Mouse (Mus musculus) stomach, embryonic 16.5 days (tissue): ENCODE measurements around the gene 1810055G02Rik. TPM values are rescaled to one million over a fixed set of nuclear protein-coding genes. Genes with fewer than 3 reads are reported as not detected.
A peak's percentile ranks its signal among the peaks of the same experiment; 100 is the strongest.

Experiments used
- ATAC-seq: fragments of 200-750 bp; cut with Nextera tagmentation; 2 replicates; pipeline ENCODE4 v1.8.0; 2017; ENCODE audit warnings: moderate number of reproducible peaks, moderate TSS enrichment; ENCODE audit not compliant: insufficient read depth, low FRiP score
- H3K27ac ChIP-seq: fragments of 300-500 bp; sonication (generic); 2 replicates; pipeline ENCODE4 v1.5.1; 2014; ENCODE audit warnings: low read length
- H3K27me3 ChIP-seq: fragments of 300-500 bp; sonication (generic); 2 replicates; pipeline ENCODE4 v1.6.1; 2014; ENCODE audit warnings: low read length, control low read depth, mixed read lengths; ENCODE audit not compliant: control insufficient read depth, insufficient read depth
- H3K36me3 ChIP-seq: fragments of 300-500 bp; sonication (generic); 2 replicates; pipeline ENCODE4 v1.6.1; 2014; ENCODE audit warnings: low read length; ENCODE audit not compliant: control insufficient read depth, insufficient read depth
- H3K4me1 ChIP-seq: fragments of 300-500 bp; sonication (generic); 2 replicates; pipeline ENCODE4 v1.6.1; 2014; ENCODE audit warnings: low read length, control low read depth, mixed read lengths; ENCODE audit not compliant: control insufficient read depth, insufficient read depth
- H3K4me2 ChIP-seq: fragments of 300-500 bp; sonication (generic); 2 replicates; pipeline ENCODE4 v1.6.1; 2014; ENCODE audit warnings: low read depth, low read length, mixed read lengths
- H3K4me3 ChIP-seq: fragments of 300-500 bp; sonication (generic); replicated peaks from 2 replicates; pipeline ENCODE4 v1.5.1; 2014; ENCODE audit warnings: mild to moderate bottlenecking, low read length
- H3K9ac ChIP-seq: fragments of 300-500 bp; sonication (generic); 2 replicates; pipeline ENCODE4 v1.6.1; 2014; ENCODE audit warnings: low read length
- H3K9me3 ChIP-seq: fragments of 300-500 bp; sonication (generic); replicated peaks from 2 replicates; pipeline ENCODE4 v1.6.1; 2016; ENCODE audit warnings: low read length, control low read depth; ENCODE audit not compliant: control insufficient read depth
- WGBS: fragments of 180-500 bp; shearing (Covaris S2); extraction: QIAGEN DNeasy Blood & Tissue Kit; methylation state at CpG from one replicate; pipeline ENCODE4 v1.1.7; 2014; 5-methylcytosine and 5-hydroxymethylcytosine counted together
- polyA plus RNA-seq: library from polyadenylated mRNA; unstranded; fragments of >200 nt; fragmentation: Nextera tagmentation; extraction: Ambion mirVana; gene quantifications from 2 replicates; pipeline ENCODE4 v1.2.1, GENCODE M21; 2015

1810055G02Rik gene
- polyA plus RNA-seq, 1 experiment from 2014 or later: 37.1 TPM

DNA sequence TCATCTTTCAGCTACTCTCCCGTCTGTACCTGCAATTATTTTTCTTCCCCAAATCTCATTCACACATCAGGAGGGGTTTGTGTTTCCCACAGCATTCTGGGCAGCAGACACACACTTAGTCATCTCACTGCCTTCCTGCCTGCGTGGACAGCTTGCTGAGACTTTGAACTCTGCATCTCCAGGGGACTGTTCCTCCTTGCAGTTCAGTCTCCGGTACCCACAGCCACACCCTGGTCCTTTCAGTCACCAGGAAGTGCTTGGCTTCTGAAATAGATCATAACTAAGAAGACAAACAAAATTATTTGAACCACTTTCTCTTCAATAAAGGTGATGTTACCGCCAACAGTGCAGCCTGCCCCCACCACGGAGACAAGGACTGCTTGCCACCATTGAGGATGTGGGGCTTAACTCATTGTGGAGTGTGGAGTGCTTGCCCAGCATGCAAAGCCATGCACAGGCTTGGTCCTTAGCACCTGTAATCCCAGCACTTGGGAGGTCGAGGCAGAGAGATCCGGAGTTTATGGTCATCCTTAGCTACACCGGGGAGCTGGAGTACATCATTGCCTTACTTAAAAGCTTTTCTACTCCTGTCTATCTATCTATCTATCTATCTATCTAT is 44.6 kb downstream of the 1810055G02Rik start:
- H3K27me3 ChIP-seq: no peaks in the 10 kb centered on the region
- ATAC-seq: no peak
- no peak overlapping the region for H3K9ac ChIP-seq

DNA sequence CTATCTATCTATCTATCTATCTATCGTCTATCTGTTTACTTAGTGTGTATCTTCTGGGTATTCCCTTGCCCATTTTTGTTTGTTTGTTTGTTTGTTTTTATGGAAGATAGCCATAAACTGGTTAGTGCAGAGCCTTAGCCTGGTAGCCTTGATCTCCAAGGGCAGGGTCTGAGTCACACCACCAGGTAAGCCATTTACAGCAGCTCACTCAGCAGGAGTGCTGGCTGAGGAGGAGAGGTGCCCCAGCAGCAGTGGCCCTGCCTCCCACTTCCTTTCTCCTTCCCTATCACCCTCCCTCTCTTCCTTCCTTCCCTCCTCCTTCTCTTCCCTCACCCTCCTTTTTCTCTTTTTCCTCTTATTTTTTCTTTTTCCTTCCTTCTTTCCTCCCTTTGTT is 45.1 kb downstream of the 1810055G02Rik start:
- Histone ChIP-seq H3K9me3 (no peaks in the 10 kb centered on the region), H3K4me2 (no peak overlapping the region), H3K27ac (no peak overlapping the region), H3K4me1 (no peaks in the 10 kb centered on the region), H3K36me3 (no peaks in the 10 kb centered on the region), H3K9ac (no peak overlapping the region), H3K27me3 (no peaks in the 10 kb centered on the region), H3K4me3 (no peak overlapping the region)
- 83% methylated on average over 1 of the region's 1 CpGs for WGBS
- ATAC-seq: no peak

More for the DNA sequence above, 44.6 kb downstream of the 1810055G02Rik start:
- Histone ChIP-seq H3K4me2 (no peak overlapping the region), H3K9me3 (no peaks in the 10 kb centered on the region), H3K27ac (no peak overlapping the region), H3K36me3 (no peaks in the 10 kb centered on the region), H3K4me3 (no peak overlapping the region), H3K4me1 (no peaks in the 10 kb centered on the region)
- 37% methylated on average over 8 of the region's 8 CpGs for WGBS

DNA sequence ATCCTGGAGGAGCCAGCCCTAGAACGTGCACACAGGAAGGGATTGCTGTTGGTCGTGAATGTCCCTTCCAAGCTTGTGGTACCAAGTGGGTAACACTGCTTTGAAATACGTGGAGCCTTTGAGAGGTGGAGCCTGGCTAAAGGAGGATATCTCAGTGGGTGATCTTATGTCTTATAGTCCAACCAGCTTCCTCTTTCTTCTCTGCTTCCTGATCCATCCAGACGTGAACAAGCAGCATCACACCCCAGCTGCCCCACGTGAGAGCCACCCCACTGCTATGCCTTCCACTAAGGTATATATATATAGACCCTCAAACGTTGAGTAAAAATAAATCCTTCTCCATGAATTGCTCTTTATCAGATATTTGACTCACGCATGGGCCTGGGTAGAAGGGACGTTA is 45.6 kb downstream of the 1810055G02Rik start:
- Histone ChIP-seq H3K9me3 (no peaks in the 10 kb centered on the region), H3K36me3 (no peaks in the 10 kb centered on the region), H3K4me3 (no peak overlapping the region), H3K4me1 (no peaks in the 10 kb centered on the region), H3K9ac (no peak overlapping the region), H3K4me2 (no peak overlapping the region), H3K27ac (no peak overlapping the region), H3K27me3 (no peaks in the 10 kb centered on the region)
- 47% methylated on average over 8 of the region's 8 CpGs for WGBS
- no peak for ATAC-seq

DNA sequence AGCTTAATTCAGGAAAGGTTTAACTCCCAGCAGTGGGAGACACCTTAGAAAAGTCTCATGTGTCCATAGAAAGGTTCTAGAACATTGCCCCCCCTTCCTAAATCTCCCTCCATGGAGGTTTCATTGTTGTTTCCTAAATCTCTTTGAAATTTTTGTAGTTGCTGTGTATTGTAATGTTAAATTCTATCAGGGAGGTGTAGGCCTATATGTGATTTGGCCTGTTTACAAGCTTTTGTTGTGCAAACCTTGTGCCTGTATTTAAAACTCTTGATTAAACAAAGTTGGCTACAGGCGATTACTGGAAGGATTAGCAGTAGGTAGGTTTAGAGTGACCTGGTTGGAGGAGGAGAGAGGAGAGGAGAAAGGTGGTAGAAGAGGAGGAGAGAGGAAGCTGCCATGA is 49.8 kb downstream of the 1810055G02Rik start:
- ATAC-seq: no peak
- Histone ChIP-seq H3K4me1 (no peaks in the 10 kb centered on the region), H3K27ac (no peak overlapping the region), H3K27me3 (no peaks in the 10 kb centered on the region), H3K4me3 (no peak overlapping the region), H3K9me3 (no peaks in the 10 kb centered on the region), H3K36me3 (no peaks in the 10 kb centered on the region), H3K4me2 (no peak overlapping the region), H3K9ac (no peak overlapping the region)
- WGBS: 41% methylated on average over 1 of the region's 1 CpGs

DNA sequence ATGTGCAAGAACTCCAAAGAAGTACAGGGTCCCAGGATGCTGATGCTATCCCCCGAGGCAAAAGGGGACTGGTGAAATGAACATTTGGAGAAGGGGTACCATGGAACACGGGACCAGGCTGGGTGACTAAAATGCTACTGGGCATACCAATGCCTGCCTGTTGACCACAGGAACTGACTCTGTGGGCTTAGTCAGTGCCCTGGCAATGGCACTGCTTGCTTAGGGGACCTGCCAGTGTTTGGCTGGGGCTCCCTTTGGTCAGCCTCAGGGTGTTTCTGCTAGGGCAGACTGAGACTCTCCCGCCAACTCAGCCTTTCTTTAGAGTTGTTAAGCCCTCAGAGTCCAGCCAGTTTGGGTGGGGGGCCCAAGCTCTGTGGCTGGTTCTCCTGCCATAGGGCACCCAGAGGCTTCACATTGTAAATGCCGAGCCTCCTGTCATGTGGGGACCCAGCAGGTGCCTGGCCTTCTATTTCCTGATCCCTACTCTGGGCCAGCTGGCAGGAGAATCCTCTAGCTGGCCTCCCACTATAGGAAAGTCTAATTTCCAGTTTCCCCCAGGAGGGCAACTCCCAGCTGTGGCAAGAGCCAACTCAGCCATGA is 57.2 kb downstream of the 1810055G02Rik start:
- H3K4me2 ChIP-seq: no peak overlapping the region
- H3K27ac ChIP-seq: no peak overlapping the region
- no peak overlapping the region for H3K9ac ChIP-seq
- no peaks in the 10 kb centered on the region for H3K9me3 ChIP-seq
- H3K4me1 ChIP-seq: peaks cover 4% of the 10 kb centered on the region
- no peaks in the 10 kb centered on the region for H3K27me3 ChIP-seq
- WGBS: 83% methylated on average over 4 of the region's 4 CpGs
- H3K4me3 ChIP-seq: no peak overlapping the region
- H3K36me3 ChIP-seq: no peaks in the 10 kb centered on the region
- ATAC-seq: no peak

GRCm38 (mm10) chr19:3766378-3766777 is 58.3 kb downstream of the 1810055G02Rik start:
- no peaks in the 10 kb centered on the region for H3K36me3 ChIP-seq
- 0 out of 2 replicates have a peak overlapping the region, but pooled peaks have one; percentile 79 for H3K4me2 ChIP-seq
- 86% methylated on average over 5 of the region's 5 CpGs for WGBS
- peaks cover 4% of the 10 kb centered on the region for H3K4me1 ChIP-seq
- no peak overlapping the region for H3K9ac ChIP-seq
- ATAC-seq: no peak
- H3K4me3 ChIP-seq: no peak overlapping the region
- no peaks in the 10 kb centered on the region for H3K27me3 ChIP-seq
- no peak overlapping the region for H3K27ac ChIP-seq
- no peaks in the 10 kb centered on the region for H3K9me3 ChIP-seq

DNA sequence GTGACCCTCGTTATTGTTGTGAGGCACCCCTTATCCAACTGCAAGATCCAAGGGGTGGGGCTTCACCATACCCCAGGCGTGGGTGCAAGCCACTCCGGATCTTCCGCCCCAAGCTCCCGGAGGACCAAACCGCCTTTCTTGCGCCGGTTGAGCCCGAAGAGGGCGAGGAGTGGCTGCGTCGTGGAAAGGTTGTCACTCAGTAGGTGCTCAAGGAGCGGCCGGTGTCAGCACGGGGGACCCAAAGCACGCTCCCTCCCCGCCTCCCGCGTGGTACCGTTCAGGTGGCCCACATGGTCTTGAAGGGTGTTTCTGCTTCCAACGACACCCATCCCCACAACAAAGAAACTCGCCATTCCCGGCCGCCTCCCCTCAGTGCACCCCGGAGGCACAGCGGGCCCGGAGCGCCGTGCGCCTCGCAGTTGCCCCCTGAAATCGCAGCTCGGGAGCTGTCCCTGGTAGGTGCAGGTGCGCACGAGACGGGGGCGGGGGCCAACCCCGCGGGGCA is 59.2 kb downstream of the 1810055G02Rik start, which contains the start of gene Kmt5b:
Kmt5b (plus strand) TSS at position 146 of the 505 bp plus-strand sequence.
- peak within 1 kb of the TSS; percentile 100 for H3K27ac ChIP-seq
- H3K9me3 ChIP-seq: no peaks in the 10 kb centered on the region
- no peaks in the 10 kb centered on the region for H3K36me3 ChIP-seq
- WGBS: under 1% methylated on average over 36 of the region's 39 CpGs
- H3K4me3 ChIP-seq: peak within 1 kb of the TSS; percentile 83
- H3K4me2 ChIP-seq: peak within 1 kb of the TSS; percentile 79
- peak; percentile 26; the same call in 1 of the 2 replicates for ATAC-seq
- peaks cover 4% of the 10 kb centered on the region for H3K4me1 ChIP-seq
- H3K9ac ChIP-seq: peak within 1 kb of the TSS; percentile 99
- no peaks in the 10 kb centered on the region for H3K27me3 ChIP-seq

Other genes starting within 250 kb of the 1810055G02Rik start
- 53.0 and 54.0 TPM in 2 replicates for gene Ppp6r3, start 132.5 kb upstream of the 1810055G02Rik start, polyA plus RNA-seq
- gene Lrp5, start 21.7 kb upstream of the 1810055G02Rik start, polyA plus RNA-seq: 5.0 and 5.5 TPM in 2 replicates
- gene Kmt5b, start 59.1 kb downstream of the 1810055G02Rik start, polyA plus RNA-seq: 22.2 and 22.6 TPM in 2 replicates
- 42.2 and 44.4 TPM in 2 replicates for gene Chka, start 143.5 kb downstream of the 1810055G02Rik start, polyA plus RNA-seq
- 43.1 and 46.6 TPM in 2 replicates for gene Tcirg1, start 198.8 kb downstream of the 1810055G02Rik start, polyA plus RNA-seq
- gene Ndufs8, start 204.5 kb downstream of the 1810055G02Rik start, polyA plus RNA-seq: 271 and 298 TPM in 2 replicates
- 3.5 and 4.9 TPM in 2 replicates for gene Aldh3b1, start 221.5 kb downstream of the 1810055G02Rik start, polyA plus RNA-seq
- 25.6 and 29.9 TPM in 2 replicates for gene Unc93b1, start 226.9 kb downstream of the 1810055G02Rik start, polyA plus RNA-seq